Mouse (Mus musculus): ENCODE data around the gene Adh6a. TPM values are rescaled to one million over a fixed set of nuclear protein-coding genes. Genes with fewer than 3 reads are reported as not detected.

The Adh6a gene
- polyA plus RNA-seq (2012; rRNA removed), result not detected in 2 replicates

GRCm38 (mm10) chr3:138312965-138313364, at the start of gene Adh6a:
TSS of gene Adh6a (plus strand) at chr3:138313286.

GRCm38 (mm10) chr3:138341471-138341870, 28.4 kb downstream of the Adh6a start, which contains the start of gene Adh6b:
TSS of gene Adh6b (plus strand) at chr3:138341775.

Other genes with a start within 250 kb of the Adh6a start
- gene 1110002E22Rik, start 248.2 kb upstream of the Adh6a start, polyA plus RNA-seq (2012; rRNA removed), result 0.36 and 0.51 TPM in 2 replicates
- gene Gm5105, start 245.9 kb upstream of the Adh6a start, polyA plus RNA-seq (2012; rRNA removed), result 0.14 and 0.19 TPM in 2 replicates
- gene Trmt10a, start 169.8 kb upstream of the Adh6a start, polyA plus RNA-seq (2012; rRNA removed), result 7.7 TPM in 2 replicates
- gene Mttp, start 168.3 kb upstream of the Adh6a start, polyA plus RNA-seq (2012; rRNA removed), result 4.9 and 5.8 TPM in 2 replicates
- 0.08 TPM in 1 of 2 replicates, not detected in the other for gene 4930579F01Rik, start 119.5 kb upstream of the Adh6a start, polyA plus RNA-seq (2012; rRNA removed)
- 0.57 and 1.1 TPM in 2 replicates for gene Adh7, start 95.5 kb upstream of the Adh6a start, polyA plus RNA-seq (2012; rRNA removed)
- gene Adh1, start 52.3 kb upstream of the Adh6a start, polyA plus RNA-seq (2012; rRNA removed), result 0.98 and 1.2 TPM in 2 replicates
- 0.08 and 0.11 TPM in 2 replicates for gene Adh6b, start 28.5 kb downstream of the Adh6a start, polyA plus RNA-seq (2012; rRNA removed)
- not detected in 2 replicates for gene Adh4, start 102.2 kb downstream of the Adh6a start, polyA plus RNA-seq (2012; rRNA removed)
- 139 and 145 TPM in 2 replicates for gene Adh5, start 129.8 kb downstream of the Adh6a start, polyA plus RNA-seq (2012; rRNA removed)
- gene Metap1, start 176.2 kb downstream of the Adh6a start, polyA plus RNA-seq (2012; rRNA removed), result 61.2 and 64.8 TPM in 2 replicates
- 228 and 233 TPM in 2 replicates for gene Eif4e, start 212.9 kb downstream of the Adh6a start, polyA plus RNA-seq (2012; rRNA removed)